Mouse (Mus musculus) MEL (cell line): ENCODE data around the gene Aktip.

Experiments
- CTCF ChIP-seq, 3 experiments: IDR thresholded peaks in 2 of 3; conservative IDR thresholded peaks in 1 of 3; 2 replicates each; pipeline ENCODE4 v1.5.1; 2011 to 2012; ENCODE audit warnings: low read length in 3 of 3, low read depth in 2 of 3, mild to moderate bottlenecking in 2 of 3, improper control_type of control experiment in 1 of 3, inconsistent platforms in 1 of 3, mixed read lengths in 1 of 3, moderate library complexity in 1 of 3; ENCODE audit not compliant: control insufficient read depth in 1 of 3, insufficient read depth in 1 of 3, poor library complexity in 1 of 3, severe bottlenecking in 1 of 3
- EP300 ChIP-seq, 2 experiments: IDR thresholded peaks; 2 replicates each; pipeline ENCODE4 v1.6.1; 2011; ENCODE audit warnings: improper control_type of control experiment in 2 of 2, low read length in 2 of 2, low read depth in 1 of 2, mild to moderate bottlenecking in 1 of 2
- HCFC1 ChIP-seq: IDR thresholded peaks from 2 replicates; pipeline ENCODE4 v1.6.1; 2012; ENCODE audit warnings: low read depth, mild to moderate bottlenecking, inconsistent platforms, low read length, improper control_type of control experiment, moderate library complexity
- KAT2A ChIP-seq: conservative IDR thresholded peaks from 2 replicates; pipeline ENCODE4 v1.6.1; 2012; ENCODE audit warnings: low read depth, low read length, improper control_type of control experiment, inconsistent platforms
- POLR2A ChIP-seq, 2 experiments: IDR thresholded peaks; 2 replicates each; pipeline ENCODE4 v1.6.1; 2011 to 2012; ENCODE audit warnings: low read length in 2 of 2, mild to moderate bottlenecking in 2 of 2, control low read depth in 1 of 2, improper control_type of control experiment in 1 of 2, low read depth in 1 of 2, moderate library complexity in 1 of 2; ENCODE audit not compliant: control insufficient read depth in 1 of 2, insufficient read depth in 1 of 2, poor library complexity in 1 of 2
- TAL1 ChIP-seq: IDR thresholded peaks from 2 replicates; pipeline ENCODE4 v1.6.1; 2012; ENCODE audit warnings: mild to moderate bottlenecking, inconsistent platforms, low read length, moderate library complexity, mixed read lengths

GRCm38 (mm10) chr8:91227421-91227841 lies 27.7 kb upstream of the Aktip start:
- no peak for TF ChIP-seq HCFC1
- TF ChIP-seq CTCF (IDR thresholded peaks at IDR 0.05 in 2 of 3, conservative IDR thresholded peaks at IDR 0.05 in 1 of 3; ENCODE audit: control insufficient read depth in 1 of 3, insufficient read depth in 1 of 3, low read depth in 2 of 3, low read length in 3 of 3, poor library complexity in 1 of 3, severe bottlenecking in 1 of 3): no peak
- TF ChIP-seq EP300 (IDR thresholded peaks at IDR 0.05; ENCODE audit: low read depth in 1 of 2, low read length in 2 of 2): no peak
- TF ChIP-seq TAL1: no peak
- no peak for TF ChIP-seq POLR2A (IDR thresholded peaks at IDR 0.05; ENCODE audit: control insufficient read depth in 1 of 2, insufficient read depth in 1 of 2, low read depth in 1 of 2, low read length in 2 of 2, poor library complexity in 1 of 2)
- no peak for TF ChIP-seq KAT2A
